Mouse (Mus musculus): ENCODE results near the gene Gm45213.

Gm45213 gene

GRCm38 (mm10) chr7:66043552-66044459 is at the start of gene Gm45213:
Gm45213 (plus strand) TSS chr7:66043602.
- DNase-seq (ENCODE audit: low spot score), result no peak

- DNase-seq (ENCODE audit: low spot score), result no peak
Observed at GRCm38 (mm10) chr7:66001035-66001754, 42.2 kb upstream of the Gm45213 start.

- DNase-seq (ENCODE audit: low spot score), result no peak
Observed at GRCm38 (mm10) chr7:66001797-66002196, 41.6 kb upstream of the Gm45213 start.

- DNase-seq (ENCODE audit: low spot score), result no peak
Observed at GRCm38 (mm10) chr7:66003447-66003846, 40.0 kb upstream of the Gm45213 start.

- DNase-seq (ENCODE audit: low spot score), result no peak
Observed at GRCm38 (mm10) chr7:66003865-66004638, 39.4 kb upstream of the Gm45213 start.

GRCm38 (mm10) chr7:66005066-66005465 is 38.3 kb upstream of the Gm45213 start:
- DNase-seq (ENCODE audit: low spot score), result no peak

- no peak for DNase-seq (ENCODE audit: low spot score)
Observed at GRCm38 (mm10) chr7:66008161-66008891, 35.1 kb upstream of the Gm45213 start.

- peak; percentile 23 for DNase-seq (ENCODE audit: low spot score)
Observed at GRCm38 (mm10) chr7:66008892-66009273, 34.5 kb upstream of the Gm45213 start.

GRCm38 (mm10) chr7:66010518-66010917 is 32.9 kb upstream of the Gm45213 start:
- no peak for DNase-seq (ENCODE audit: low spot score)

- no peak for DNase-seq (ENCODE audit: low spot score)
Observed at GRCm38 (mm10) chr7:66027747-66028146, 15.7 kb upstream of the Gm45213 start.

GRCm38 (mm10) chr7:66028766-66029512 is 14.5 kb upstream of the Gm45213 start:
- DNase-seq (ENCODE audit: low spot score), result no peak

- DNase-seq (ENCODE audit: low spot score), result no peak
Observed at GRCm38 (mm10) chr7:66036809-66037208, 6.6 kb upstream of the Gm45213 start.

- DNase-seq (ENCODE audit: low spot score), result no peak
Observed at GRCm38 (mm10) chr7:66038261-66038660, 5.1 kb upstream of the Gm45213 start.

GRCm38 (mm10) chr7:66038730-66039129 is 4.7 kb upstream of the Gm45213 start:
- no peak for DNase-seq (ENCODE audit: low spot score)

GRCm38 (mm10) chr7:66040026-66040814 is 3.2 kb upstream of the Gm45213 start:
- no peak for DNase-seq (ENCODE audit: low spot score)

GRCm38 (mm10) chr7:66044617-66045016 is 1.2 kb downstream of the Gm45213 start:
- no peak for DNase-seq (ENCODE audit: low spot score)

GRCm38 (mm10) chr7:66046921-66047918 is 3.8 kb downstream of the Gm45213 start:
- no peak for DNase-seq (ENCODE audit: low spot score)

- no peak for DNase-seq (ENCODE audit: low spot score)
Observed at GRCm38 (mm10) chr7:66047975-66048374, 4.6 kb downstream of the Gm45213 start.
